Mouse (Mus musculus): ENCODE data around the gene 2310007B03Rik. TPM values are rescaled to one million over a fixed set of nuclear protein-coding genes. Genes with fewer than 3 reads are reported as not detected.

2310007B03Rik gene
- total and polyA plus RNA-seq, 3 experiments = not detected

DNA sequence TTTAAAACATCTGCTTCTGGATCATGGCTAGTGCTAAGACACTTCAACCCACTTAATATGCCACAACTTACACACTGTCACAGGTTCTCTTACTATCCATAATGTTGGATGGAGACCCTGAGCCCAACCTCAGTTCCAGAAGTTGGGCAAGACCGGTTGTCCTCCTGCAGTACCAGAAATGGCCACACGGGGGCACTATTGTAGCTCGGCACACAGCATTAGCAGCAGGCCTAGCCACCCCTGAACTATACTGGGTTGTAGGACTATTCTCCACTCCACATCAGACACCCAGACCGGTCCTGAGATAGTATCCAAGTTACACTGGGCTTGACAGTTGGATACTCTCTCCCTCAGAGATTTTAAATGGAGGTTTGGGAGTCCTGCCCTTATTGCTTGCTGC lies 13.7 kb upstream of the 2310007B03Rik start:
- Histone ChIP-seq H3K27me3 (ENCODE audit: control insufficient read depth in 1 of 2, insufficient read depth in 2 of 2, low read length in 2 of 2) (no peaks in the 10 kb centered on the region), H3K9me3 (replicated peaks; ENCODE audit: insufficient read depth, low read length) (no peaks in the 10 kb centered on the region), H3K9ac (ENCODE audit: control insufficient read depth, low read depth, low read length, poor library complexity, severe bottlenecking) (no peak overlapping the region), H3K4me1 (ENCODE audit: control insufficient read depth in 1 of 2, insufficient read depth in 2 of 2, low read length in 2 of 2) (no peaks in the 10 kb centered on the region), H3K4me3 (ENCODE audit: control insufficient read depth in 1 of 2, insufficient read depth in 1 of 2, low read depth in 2 of 2, low read length in 2 of 2) (no peak overlapping the region), H3K27ac (ENCODE audit: control insufficient read depth, low read depth, low read length) (no peak overlapping the region), H3K36me3 (ENCODE audit: control insufficient read depth in 1 of 2, insufficient read depth in 2 of 2, low read length in 2 of 2) (no peaks in the 10 kb centered on the region), H3K79me2 (ENCODE audit: control insufficient read depth, insufficient read depth, low read length, poor library complexity) (no peaks in the 10 kb centered on the region)
- DNase-seq (ENCODE audit: low read depth, low spot score) = peak; percentile 77
- TF ChIP-seq MXI1 (IDR thresholded peaks at IDR 0.05; ENCODE audit: low read depth, low read length) (no peak), GABPA (IDR thresholded peaks at IDR 0.05; ENCODE audit: low read depth, low read length) (no peak), SIN3A (IDR thresholded peaks at IDR 0.05; ENCODE audit: low read length) (peak; percentile 29; the same call in 1 of the 2 replicates), MAFK (IDR thresholded peaks at IDR 0.05; ENCODE audit: borderline replicate concordance, low read depth, low read length) (no peak), ZKSCAN1 (IDR thresholded peaks at IDR 0.05; ENCODE audit: low read depth, low read length) (no peak), RAD21 (IDR thresholded peaks at IDR 0.05; ENCODE audit: low read depth, low read length) (peak; percentile 96), POLR2AphosphoS2 (IDR thresholded peaks at IDR 0.05; ENCODE audit: low read length) (no peak), USF1 (IDR thresholded peaks at IDR 0.05; ENCODE audit: low read depth, low read length) (no peak), TCF12 (IDR thresholded peaks at IDR 0.05; ENCODE audit: low read depth, low read length) (no peak), BHLHE40 (IDR thresholded peaks at IDR 0.05; ENCODE audit: borderline replicate concordance, low read depth, low read length) (no peak), TBP (IDR thresholded peaks at IDR 0.05; ENCODE audit: low read depth, low read length) (no peak), MAX (IDR thresholded peaks at IDR 0.05; ENCODE audit: low read length) (no peak), ETS1 (IDR thresholded peaks at IDR 0.05; ENCODE audit: low read depth, low read length) (no peak), POLR2A (IDR thresholded peaks at IDR 0.05; ENCODE audit: control insufficient read depth in 1 of 2, insufficient read depth in 1 of 2, low read depth in 1 of 2, low read length in 2 of 2, poor library complexity in 1 of 2) (no peak), GATA1 (IDR thresholded peaks at IDR 0.05; ENCODE audit: low read depth, low read length) (no peak), TAL1 (IDR thresholded peaks at IDR 0.05; ENCODE audit: low read length) (no peak), E2F4 (IDR thresholded peaks at IDR 0.05; ENCODE audit: borderline replicate concordance, low read depth, low read length) (no peak), CHD2 (IDR thresholded peaks at IDR 0.05; ENCODE audit: low read length) (no peak), CTCF (IDR thresholded peaks at IDR 0.05 in 2 of 3, conservative IDR thresholded peaks at IDR 0.05 in 1 of 3; ENCODE audit: control insufficient read depth in 1 of 3, insufficient read depth in 1 of 3, low read depth in 2 of 3, low read length in 3 of 3, poor library complexity in 1 of 3, severe bottlenecking in 1 of 3) (peak; percentile 97 to 99 (median 99)), MYB (IDR thresholded peaks at IDR 0.05; ENCODE audit: low read depth, low read length) (no peak), JUND (IDR thresholded peaks at IDR 0.05; ENCODE audit: low read depth, low read length) (no peak), ZNF384 (IDR thresholded peaks at IDR 0.05; ENCODE audit: low read depth, low read length) (no peak), KAT2A (conservative IDR thresholded peaks at IDR 0.05; ENCODE audit: low read depth, low read length) (no peak), MYC (IDR thresholded peaks at IDR 0.05; ENCODE audit: low read depth, low read length) (no peak), NRF1 (IDR thresholded peaks at IDR 0.05; ENCODE audit: insufficient read depth, low read depth, low read length, poor library complexity, severe bottlenecking) (no peak), MEF2A (IDR thresholded peaks at IDR 0.05; ENCODE audit: extremely low read depth, insufficient replicate concordance, low read depth, low read length, poor library complexity, severe bottlenecking) (no peak), RCOR1 (IDR thresholded peaks at IDR 0.05; ENCODE audit: low read depth, low read length) (no peak), EP300 (IDR thresholded peaks at IDR 0.05; ENCODE audit: low read depth in 1 of 2, low read length in 2 of 2) (no peak), ZC3H11A (IDR thresholded peaks at IDR 0.05; ENCODE audit: low read depth, low read length) (peak; percentile 90), POLR2AphosphoS5 (IDR thresholded peaks at IDR 0.05; ENCODE audit: borderline replicate concordance, low read depth, low read length) (no peak), MAZ (IDR thresholded peaks at IDR 0.05; ENCODE audit: low read depth, low read length) (no peak), CHD1 (IDR thresholded peaks at IDR 0.05; ENCODE audit: low read depth, low read length) (no peak), USF2 (IDR thresholded peaks at IDR 0.05; ENCODE audit: borderline replicate concordance in 1 of 2, insufficient read depth in 1 of 2, low read depth in 1 of 2, low read length in 2 of 2) (no peak), ZMIZ1 (IDR thresholded peaks at IDR 0.05; ENCODE audit: low read depth, low read length) (no peak), SMC3 (IDR thresholded peaks at IDR 0.05; ENCODE audit: low read depth, low read length) (peak; percentile 92)

Data from MEL (cell line).